Mouse (Mus musculus) MN1 (cell line): ENCODE data around the gene Trappc3l.
"Not testable (repeated sequence)": the region's sequence is repeated elsewhere in the genome, so short reads cannot be mapped to it uniquely, and the experiment has no call there.

Experiments used
- DNase-seq: peaks from one replicate; pipeline ENCODE4 v3.0.0-alpha.2; 2016; ENCODE audit warnings: low spot score

Gene Trappc3l

DNA sequence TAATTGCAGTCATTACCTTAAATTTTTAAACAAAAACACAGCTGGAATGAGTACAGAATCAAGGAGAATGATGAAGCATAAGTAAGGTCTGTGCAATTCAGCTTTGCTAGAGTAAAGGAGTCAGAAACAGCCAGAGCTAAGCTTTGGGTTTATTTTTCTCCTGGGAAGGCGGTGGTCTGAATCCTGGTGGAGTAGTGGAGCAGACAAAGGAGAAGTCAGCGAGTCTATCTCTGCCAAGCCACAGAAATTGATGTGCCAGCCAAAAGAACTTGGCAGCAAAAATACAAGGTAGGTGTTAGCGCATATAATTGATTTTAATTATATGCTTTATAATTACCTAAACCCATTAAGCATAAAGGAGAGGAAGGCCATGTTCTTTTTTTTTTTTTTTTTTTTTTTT is at the start of gene Trappc3l:
Gene Trappc3l, plus strand, starts transcription at position 197 of the 400 bp plus-strand sequence.
- DNase-seq = no peak

DNA sequence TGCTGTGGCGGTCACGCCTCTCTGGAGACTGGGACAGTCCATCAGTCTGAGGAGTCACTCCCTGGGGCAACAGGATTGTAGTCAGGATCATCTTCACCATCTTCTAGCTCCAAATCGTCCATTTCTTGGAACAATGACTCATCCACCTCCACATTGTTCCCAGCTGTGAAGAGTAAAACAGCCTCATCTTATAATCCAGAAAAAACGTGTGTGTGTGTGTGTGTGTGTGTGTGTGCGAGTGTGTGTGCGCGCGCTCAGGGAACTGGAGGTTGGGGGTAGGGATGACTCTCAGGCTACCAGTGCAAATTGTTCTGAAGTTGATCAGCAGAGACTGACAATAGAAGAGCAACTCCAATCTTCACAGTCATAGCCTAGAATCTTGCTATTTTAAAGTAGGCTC is 40.7 kb upstream of the Trappc3l start:
- not testable (repeated sequence) for DNase-seq

DNA sequence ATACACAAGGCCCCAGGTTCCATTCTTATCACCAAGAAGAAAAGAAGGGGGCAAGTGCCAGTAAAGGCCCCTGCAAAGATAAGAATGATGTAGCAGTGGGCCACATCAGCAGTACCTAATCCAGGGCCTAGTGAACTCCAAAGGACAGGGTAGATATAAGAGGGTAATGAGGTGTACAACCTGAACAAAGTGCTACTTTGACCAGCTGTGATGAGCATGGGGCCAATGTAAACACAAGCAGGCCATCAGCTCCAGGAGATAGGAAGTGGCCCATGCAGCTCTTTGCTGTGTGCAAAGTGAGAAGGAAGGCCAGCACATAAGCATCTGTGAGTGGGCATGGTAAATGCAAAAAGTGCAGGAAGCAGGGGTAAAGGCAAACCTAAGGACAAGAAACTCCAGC is 39.0 kb upstream of the Trappc3l start:
- DNase-seq = no peak

DNA sequence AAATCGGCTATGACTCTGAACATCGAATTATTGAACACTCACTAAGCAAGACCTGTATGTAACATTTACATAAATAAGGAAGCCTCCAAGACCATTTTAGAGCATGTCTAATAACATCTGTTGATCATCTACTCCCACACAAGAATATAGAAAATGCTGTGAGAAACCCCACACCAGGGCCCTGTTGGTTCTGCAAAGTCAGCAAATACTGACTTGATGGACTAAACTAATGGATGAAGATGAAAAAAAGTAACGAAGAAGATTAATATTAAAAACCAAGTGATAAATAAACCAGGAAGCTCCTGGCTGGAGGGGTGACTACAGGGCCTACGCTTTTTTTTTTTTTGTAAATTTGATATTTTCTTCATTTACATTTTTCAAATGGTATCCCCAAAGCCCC is 24.8 kb upstream of the Trappc3l start:
- no peak for DNase-seq

DNA sequence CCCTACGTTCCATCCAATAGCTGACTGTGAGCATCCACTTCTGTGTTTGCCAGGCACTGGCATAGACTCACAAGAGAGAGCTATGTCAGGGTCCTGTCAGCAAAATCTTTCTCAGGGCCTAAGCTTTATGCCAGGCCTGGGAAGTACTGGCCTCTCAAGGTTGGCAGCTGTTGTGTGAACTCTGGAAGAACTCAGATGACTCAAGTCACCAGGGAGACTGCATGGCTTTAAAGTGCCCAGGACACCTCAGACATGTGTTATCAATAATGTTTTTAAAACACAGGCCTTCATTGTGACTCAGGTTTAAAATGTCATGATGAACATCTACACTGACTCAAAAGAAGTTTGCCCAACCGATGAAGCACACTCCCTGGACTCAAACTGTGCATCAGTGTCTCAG is 24.2 kb upstream of the Trappc3l start:
- DNase-seq = no peak

GRCm38 (mm10) chr10:34018746-34019301 is 18.6 kb upstream of the Trappc3l start:
- DNase-seq = peak; percentile 61

- DNase-seq = peak; percentile 100
Measured at GRCm38 (mm10) chr10:34019302-34020075, 17.9 kb upstream of the Trappc3l start, which contains the start of gene Rwdd1. TSS of gene Rwdd1 (minus strand) at chr10:34019624.

- no peak for DNase-seq
Measured at GRCm38 (mm10) chr10:34030322-34030721, 7.1 kb upstream of the Trappc3l start.

DNA sequence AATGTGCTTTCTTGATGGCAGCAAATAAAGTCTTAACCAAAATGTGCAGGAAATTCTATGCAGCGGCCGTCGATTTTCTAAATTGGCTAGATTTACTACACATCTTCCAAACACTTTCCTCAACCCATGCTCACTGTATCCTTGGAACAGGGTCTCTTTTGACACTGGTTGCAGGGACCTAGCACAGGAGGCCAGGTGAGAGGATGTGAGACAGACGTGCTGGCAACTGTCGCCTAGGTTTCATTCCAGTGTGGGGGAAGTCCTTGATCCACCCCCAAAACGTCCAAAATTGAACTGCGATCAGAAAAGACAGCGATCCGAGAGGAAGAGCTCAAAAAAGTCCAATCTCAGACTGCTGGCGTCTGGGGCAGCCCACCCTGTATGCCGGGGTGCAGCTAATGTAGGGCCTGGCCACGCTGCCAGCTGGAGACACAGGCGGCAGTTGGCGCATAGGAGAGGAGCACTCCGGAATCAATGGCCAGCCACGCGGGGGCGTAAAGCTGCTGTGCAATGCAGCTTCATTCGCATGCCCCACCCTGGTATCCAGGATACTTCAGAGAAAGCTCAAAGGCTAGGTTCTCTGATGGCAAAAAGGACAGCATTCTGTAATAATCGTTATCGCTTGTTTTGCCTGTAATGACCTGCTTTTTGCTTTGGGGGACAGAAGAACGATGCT is 3.6 kb upstream of the Trappc3l start:
- DNase-seq = peak; percentile 84

- peak; percentile 76 for DNase-seq
Measured at GRCm38 (mm10) chr10:34036587-34036986, 810 bp upstream of the Trappc3l start.

DNA sequence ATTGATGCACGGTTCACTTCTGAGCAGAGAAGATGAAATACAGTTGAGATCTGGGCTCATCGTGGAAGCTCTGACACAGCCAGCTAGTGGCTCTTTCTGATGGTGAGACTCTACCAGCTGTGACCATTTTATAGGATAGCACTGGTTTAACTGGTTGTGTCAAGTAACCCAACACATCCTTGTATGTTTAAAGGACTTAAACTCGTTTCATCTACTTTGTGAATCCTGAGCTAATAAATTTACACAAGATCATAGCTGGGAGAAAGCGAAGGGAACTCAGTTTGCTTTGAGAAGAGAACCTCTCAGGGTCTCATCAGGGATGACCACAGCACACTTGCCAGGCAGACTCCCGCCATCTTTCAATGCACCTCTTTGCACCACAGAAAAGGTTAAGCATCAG is 6.8 kb downstream of the Trappc3l start, which contains the start of gene Calhm4:
Gene Calhm4, minus strand, starts transcription at position 101 of the 400 bp plus-strand sequence.
- no peak for DNase-seq

DNA sequence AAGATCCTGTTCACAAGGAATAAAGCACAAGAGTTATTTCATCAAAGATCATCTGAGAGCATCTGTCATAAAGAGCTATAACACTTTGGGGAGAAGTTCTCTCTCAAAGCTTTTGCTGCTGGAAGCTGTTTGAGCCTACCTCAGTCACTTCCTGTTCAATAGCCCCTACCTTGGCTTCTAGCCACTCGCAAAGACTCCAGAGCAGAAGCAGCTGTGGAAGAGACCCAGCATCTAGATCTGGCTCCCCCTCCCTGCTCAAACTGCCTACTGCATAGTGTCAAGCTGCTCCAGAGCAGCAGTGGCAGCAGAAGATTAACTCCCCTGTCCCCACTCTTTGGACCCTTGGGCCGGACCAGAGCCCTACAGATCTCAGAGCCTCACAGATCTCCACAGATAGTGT is 16.6 kb downstream of the Trappc3l start:
- no peak for DNase-seq

DNA sequence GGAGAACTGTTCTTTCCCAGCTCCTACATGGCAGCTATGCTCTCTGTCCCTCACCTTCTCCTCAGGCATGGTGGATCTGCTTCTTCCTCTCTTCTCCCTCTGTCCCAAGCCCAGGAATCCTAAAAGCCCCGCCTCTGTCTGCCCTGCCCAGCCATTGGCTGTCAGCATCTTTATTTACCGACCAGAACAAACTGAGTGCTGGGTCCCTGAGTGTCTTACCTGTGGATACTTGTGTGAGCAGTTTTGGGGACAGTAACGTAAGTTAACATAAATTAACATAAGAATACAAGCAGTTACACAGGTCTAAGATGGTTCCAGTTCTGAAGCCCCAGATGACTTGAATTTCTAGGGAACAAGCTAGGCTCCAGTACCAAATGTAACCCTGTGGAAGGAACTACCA is 29.2 kb downstream of the Trappc3l start:
- DNase-seq = no peak

DNA sequence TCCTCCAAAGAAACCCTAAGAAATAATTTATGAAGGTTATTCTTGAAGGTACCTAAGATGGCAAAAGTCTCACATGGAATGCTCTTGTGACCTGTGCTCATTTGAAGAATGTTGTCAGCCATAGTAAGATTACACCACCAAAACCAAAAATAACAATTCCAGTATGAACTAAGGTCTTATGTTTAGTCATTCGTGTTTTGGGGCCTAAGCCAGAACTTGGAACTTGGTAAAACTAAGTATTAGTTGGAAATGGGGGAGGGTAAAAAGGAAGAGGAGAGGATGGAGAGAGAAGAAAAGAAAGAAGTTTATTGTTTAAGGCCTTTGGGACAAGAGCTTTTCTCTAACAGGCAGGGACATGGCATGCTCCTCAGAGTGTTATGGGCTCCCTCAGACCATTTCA is 32.2 kb downstream of the Trappc3l start:
- no peak for DNase-seq

DNA sequence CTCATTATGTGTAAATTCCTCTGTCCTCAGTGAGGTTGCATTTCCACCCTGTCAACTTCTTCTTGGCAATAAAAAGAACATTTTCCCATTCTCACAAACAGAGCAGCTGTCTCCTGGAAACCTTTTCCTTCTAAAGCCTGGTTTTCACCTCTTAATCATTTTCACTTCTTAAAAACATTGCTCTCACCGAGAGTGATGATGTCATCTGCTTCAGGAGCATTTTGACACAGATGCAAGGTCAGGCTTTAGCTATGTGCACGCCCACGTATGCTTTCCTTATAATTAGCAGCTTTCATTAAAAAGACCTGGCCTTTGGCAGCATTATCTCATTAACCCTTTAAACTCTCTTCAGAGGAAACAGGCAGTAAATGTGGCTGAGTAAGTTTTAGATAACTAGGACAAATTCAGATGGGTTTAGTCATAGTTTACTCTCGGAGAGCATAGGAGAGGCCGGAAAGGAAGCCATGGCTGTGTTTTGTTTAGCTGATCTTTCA is 33.6 kb downstream of the Trappc3l start:
- DNase-seq = peak; percentile 24

- DNase-seq = no peak
Measured at GRCm38 (mm10) chr10:34071650-34072049, 34.3 kb downstream of the Trappc3l start.

GRCm38 (mm10) chr10:34074522-34075200 is 37.3 kb downstream of the Trappc3l start:
- DNase-seq = no peak

DNA sequence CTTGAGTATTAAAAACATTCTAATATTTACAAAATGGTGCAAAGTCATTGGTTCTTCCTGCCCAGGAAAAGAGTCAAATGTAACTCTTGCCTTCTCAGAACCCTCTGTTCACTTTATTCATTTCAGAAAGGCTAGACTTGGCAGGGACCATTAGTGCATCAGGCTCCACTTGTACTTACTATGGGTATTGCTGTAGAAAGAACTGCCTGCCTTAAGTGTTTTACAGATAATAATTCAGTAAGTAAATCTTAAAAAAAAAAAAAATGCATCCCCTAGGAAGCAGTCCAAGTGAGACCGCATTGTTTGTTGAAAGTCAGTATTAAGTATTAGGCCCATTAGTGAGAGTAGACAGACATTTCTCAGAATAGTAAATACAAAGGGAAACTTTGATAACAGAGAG is 49.1 kb downstream of the Trappc3l start:
- no peak for DNase-seq

GRCm38 (mm10) chr10:34088515-34088914 is 51.1 kb downstream of the Trappc3l start:
- DNase-seq = no peak

DNA sequence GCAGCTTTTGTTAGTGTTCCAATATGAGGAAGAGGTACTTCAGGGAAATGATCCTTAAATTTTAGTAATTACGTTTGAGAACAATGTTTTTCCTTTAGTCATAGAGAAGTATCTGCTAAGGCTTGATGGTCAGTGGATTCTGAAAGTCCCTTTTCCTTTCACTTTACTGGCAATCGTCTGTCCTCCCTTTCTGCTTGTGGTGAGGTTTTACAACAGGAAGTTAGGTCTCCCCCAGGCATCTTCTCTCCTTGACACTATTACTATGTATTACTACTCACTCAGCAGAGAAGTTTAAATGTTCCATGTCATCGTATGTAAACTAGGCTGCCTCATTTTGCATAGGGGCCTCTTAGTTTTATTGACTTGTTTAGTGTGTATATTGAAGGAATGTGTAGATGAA is 52.1 kb downstream of the Trappc3l start:
- DNase-seq = no peak

DNA sequence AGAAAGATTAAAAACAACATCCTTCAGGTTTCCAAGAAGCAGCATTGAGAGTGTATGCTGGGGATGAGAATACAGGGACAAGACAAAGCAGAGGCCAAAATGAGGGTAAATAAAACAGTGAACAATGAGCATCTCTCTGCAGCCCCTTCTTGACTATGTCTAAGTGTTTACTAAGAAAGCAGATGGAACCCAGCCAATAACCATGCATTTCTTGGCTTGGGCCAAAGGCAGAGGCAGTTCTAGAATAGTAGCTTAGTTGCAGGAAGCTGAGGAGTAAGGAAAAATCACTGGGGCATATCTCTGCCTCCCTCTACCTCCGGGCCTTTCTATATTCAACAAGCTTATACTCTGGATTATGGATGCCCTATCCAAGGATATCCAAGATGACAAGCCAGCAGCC is 53.1 kb downstream of the Trappc3l start:
- DNase-seq = no peak

DNA sequence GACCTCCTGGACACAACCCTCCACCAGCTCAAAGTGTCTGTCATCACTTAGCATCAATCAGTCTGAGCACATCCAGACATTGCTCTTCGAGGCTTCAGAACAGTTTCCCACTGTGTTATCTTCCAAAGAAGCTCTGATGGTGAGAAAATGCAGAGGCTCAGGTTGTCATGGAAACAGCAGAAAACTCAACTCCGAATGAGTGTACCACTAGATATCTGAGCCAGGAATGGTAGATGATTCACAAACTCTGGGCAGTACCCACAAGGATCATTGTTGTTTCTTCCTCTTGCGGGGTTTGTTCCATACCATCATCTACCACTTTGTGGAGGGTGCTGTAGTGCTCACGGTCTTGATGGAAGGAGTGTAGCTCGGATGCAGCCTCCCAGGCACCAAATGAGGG is 54.5 kb downstream of the Trappc3l start:
- DNase-seq = no peak
